Mouse (Mus musculus) limb, embryonic 13.5 days (tissue): ENCODE measurements around the gene Atp1b4. TPM values are rescaled to one million over a fixed set of nuclear protein-coding genes. Genes with fewer than 3 reads are reported as not detected.

Experiments
- polyA plus RNA-seq: library from polyadenylated mRNA; unstranded; fragments of >200 nt; fragmentation: Nextera tagmentation; extraction: Ambion mirVana; gene quantifications from 2 replicates; pipeline ENCODE4 v1.2.1, GENCODE M21; 2015

Gene Atp1b4
- polyA plus RNA-seq, 1 experiment from 2014 or later = 2.2 TPM

Other genes starting within 250 kb of the Atp1b4 start
- not detected in 2 replicates for gene Rhox10, start 249.7 kb upstream of the Atp1b4 start, polyA plus RNA-seq
- gene Rhox11, start 231.0 kb upstream of the Atp1b4 start, polyA plus RNA-seq = not detected in 2 replicates
- gene Rhox12, start 205.3 kb upstream of the Atp1b4 start, polyA plus RNA-seq = not detected in 2 replicates
- not detected in 2 replicates for gene Rhox13, start 195.0 kb upstream of the Atp1b4 start, polyA plus RNA-seq
- 3.5 and 3.6 TPM in 2 replicates for gene Zbtb33, start 126.4 kb upstream of the Atp1b4 start, polyA plus RNA-seq
- 32.4 and 34.0 TPM in 2 replicates for gene Tmem255a, start 63.7 kb upstream of the Atp1b4 start, polyA plus RNA-seq
- 109 and 115 TPM in 2 replicates for gene Lamp2, start 140.3 kb downstream of the Atp1b4 start, polyA plus RNA-seq